Mouse (Mus musculus) heart, postnatal 0 days (tissue): Measurements from ENCODE around the gene Tm7sf2. TPM values are rescaled to one million over a fixed set of nuclear protein-coding genes. Genes with fewer than 3 reads are reported as not detected.
A peak's percentile ranks its signal among the peaks of the same experiment; 100 is the strongest.

Experiments used
- ATAC-seq: fragments of 200-750 bp; cut with Nextera tagmentation; 2 replicates; pipeline ENCODE4 v1.8.0; 2017; ENCODE audit warnings: low read depth, moderate number of reproducible peaks, moderate library complexity; ENCODE audit not compliant: insufficient read depth
- DNase-seq: peaks from one replicate; pipeline ENCODE4 v3.0.0-alpha.2; 2016; ENCODE audit warnings: low spot score
- H3K27ac ChIP-seq: fragments of 300-500 bp; sonication (generic); 2 replicates; pipeline ENCODE4 v1.5.1; 2014; ENCODE audit warnings: low read depth, mild to moderate bottlenecking
- H3K27me3 ChIP-seq: fragments of 300-500 bp; sonication (generic); 2 replicates; pipeline ENCODE4 v1.6.1; 2014; ENCODE audit warnings: low read length, mixed read lengths; ENCODE audit not compliant: control insufficient read depth, insufficient read depth
- H3K36me3 ChIP-seq: fragments of 300-500 bp; sonication (generic); replicated peaks from 2 replicates; pipeline ENCODE4 v1.6.1; 2014; ENCODE audit warnings: low read length, mixed read lengths; ENCODE audit not compliant: control insufficient read depth, insufficient read depth
- H3K4me1 ChIP-seq: fragments of 300-500 bp; sonication (generic); 2 replicates; pipeline ENCODE4 v1.6.1; 2014; ENCODE audit warnings: antibody characterized with exemption; ENCODE audit not compliant: control insufficient read depth, insufficient read depth
- H3K4me2 ChIP-seq: fragments of 300-500 bp; sonication (generic); 2 replicates; pipeline ENCODE4 v1.6.1; 2014; ENCODE audit warnings: low read depth, mild to moderate bottlenecking, low read length, moderate library complexity
- H3K4me3 ChIP-seq: fragments of 300-500 bp; sonication (generic); 2 replicates; pipeline ENCODE4 v1.5.1; 2014; ENCODE audit warnings: low read depth, low read length
- H3K9ac ChIP-seq: fragments of 300-500 bp; sonication (generic); replicated peaks from 2 replicates; pipeline ENCODE4 v1.6.1; 2014; ENCODE audit warnings: low read depth, low read length, mixed read lengths
- H3K9me3 ChIP-seq: fragments of 300-500 bp; sonication (generic); replicated peaks from 2 replicates; pipeline ENCODE4 v1.6.1; 2016; ENCODE audit warnings: low read length; ENCODE audit not compliant: control insufficient read depth
- CTCF ChIP-seq: IDR thresholded peaks from 2 replicates; pipeline ENCODE4 v1.5.1; 2016; ENCODE audit warnings: antibody characterized with exemption, control low read depth, low read depth
- EP300 ChIP-seq: IDR thresholded peaks from 2 replicates; pipeline ENCODE4 v1.6.1; 2016; ENCODE audit warnings: antibody characterized with exemption, low read depth
- WGBS: fragments of 180-500 bp; shearing (Covaris S2); extraction: QIAGEN DNeasy Blood & Tissue Kit; methylation state at CpG from one replicate; pipeline ENCODE4 v1.1.7; 2014; 5-methylcytosine and 5-hydroxymethylcytosine counted together
- microRNA-seq: library from miRNA; unstranded; fragments of <30 nt; microRNA quantifications from one replicate; pipeline ENCODE4, GENCODE M21; 2016
- polyA plus RNA-seq: library from polyadenylated mRNA; unstranded; fragments of >200 nt; fragmentation: Nextera tagmentation; extraction: Ambion mirVana; gene quantifications from 2 replicates; pipeline ENCODE4 v1.2.1, GENCODE M21; 2015
- total RNA-seq: library from RNA; depleted of rRNA; stranded (reverse); fragments of >200 nt; gene quantifications from 2 replicates; pipeline ENCODE4 v1.2.3, GENCODE M21; 2014; ENCODE audit warnings: low replicate concordance; rRNA removed

Gene Tm7sf2
- total and polyA plus RNA-seq, 2 experiments from 2014 or later = 3.3 to 14.4 TPM

GRCm38 (mm10) chr19:6015511-6016315, 52.5 kb downstream of the Tm7sf2 start, which contains the start of gene Capn1:
Capn1 (minus strand) TSS chr19:6015897.
- Histone ChIP-seq H3K36me3 (no peaks in the 10 kb centered on the region), H3K4me2 (peak within 1 kb of the TSS; percentile 91), H3K9ac (peak within 1 kb of the TSS; percentile 63), H3K9me3 (no peaks in the 10 kb centered on the region), H3K4me1 (peaks cover 6% of the 10 kb centered on the region), H3K27me3 (no peaks in the 10 kb centered on the region; the same call in 1 of the 2 replicates), H3K4me3 (peak within 1 kb of the TSS; percentile 65), H3K27ac (peak within 1 kb of the TSS; percentile 74)
- peak; percentile 68 for DNase-seq
- peak; percentile 79 for ATAC-seq
- peak; percentile 1; the same call in 1 of the 2 replicates for TF ChIP-seq CTCF
- no peak for TF ChIP-seq EP300
- 2% methylated on average over 40 of the region's 40 CpGs for WGBS

- Histone ChIP-seq H3K27me3 (no peaks in the 10 kb centered on the region; the same call in 1 of the 2 replicates), H3K36me3 (peaks cover 3% of the 10 kb centered on the region; the same call in 1 of the 2 replicates), H3K4me3 (peak overlapping the region; percentile 65), H3K4me2 (peak overlapping the region; percentile 91), H3K9ac (peak overlapping the region; percentile 63), H3K4me1 (peaks cover 6% of the 10 kb centered on the region), H3K9me3 (no peaks in the 10 kb centered on the region), H3K27ac (peak overlapping the region; percentile 74)
- peak; percentile 77 for ATAC-seq
- TF ChIP-seq EP300 (no peak), CTCF (no peak)
- DNase-seq = peak; percentile 42
- 1% methylated on average over 15 of the region's 18 CpGs for WGBS
Measured at GRCm38 (mm10) chr19:6014991-6015510, 53.1 kb downstream of the Tm7sf2 start.

GRCm38 (mm10) chr19:6013691-6014090, 54.5 kb downstream of the Tm7sf2 start:
- Histone ChIP-seq H3K4me1 (peaks cover 6% of the 10 kb centered on the region), H3K4me3 (no peak overlapping the region), H3K9ac (no peak overlapping the region), H3K36me3 (peaks cover 8% of the 10 kb centered on the region; the same call in 1 of the 2 replicates), H3K27me3 (no peaks in the 10 kb centered on the region; the same call in 1 of the 2 replicates), H3K27ac (no peak overlapping the region), H3K4me2 (no peak overlapping the region), H3K9me3 (no peaks in the 10 kb centered on the region)
- WGBS = 90% methylated on average over 10 of the region's 10 CpGs
- TF ChIP-seq EP300 = no peak
- no peak for TF ChIP-seq CTCF
- DNase-seq (no peak), ATAC-seq (no peak)

Small RNAs within 50 kb of the gene (microRNA-seq; reads per million reads assigned to microRNA genes)
- 1.4 reads per million for gene Mir6988

Other genes starting within 250 kb of the Tm7sf2 start
- gene Frmd8, start 193.1 kb downstream of the Tm7sf2 start, total RNA-seq = 29.1 and 53.8 TPM in 2 replicates
- 12.8 and 14.9 TPM in 2 replicates for gene Frmd8, start 193.1 kb downstream of the Tm7sf2 start, polyA plus RNA-seq
- gene Slc25a45, start 190.6 kb downstream of the Tm7sf2 start, total RNA-seq = 3.1 and 4.8 TPM in 2 replicates
- gene Slc25a45, start 190.6 kb downstream of the Tm7sf2 start, polyA plus RNA-seq = 2.8 and 2.9 TPM in 2 replicates
- gene Tigd3, start 174.2 kb downstream of the Tm7sf2 start, total RNA-seq = 0.81 and 3.3 TPM in 2 replicates
- gene Tigd3, start 174.2 kb downstream of the Tm7sf2 start, polyA plus RNA-seq = 0.85 and 0.91 TPM in 2 replicates
- gene Dpf2, start 155.4 kb downstream of the Tm7sf2 start, total RNA-seq = 57.8 and 91.8 TPM in 2 replicates
- gene Dpf2, start 155.4 kb downstream of the Tm7sf2 start, polyA plus RNA-seq = 60.5 and 61.4 TPM in 2 replicates
- gene Cdc42ep2, start 143.6 kb downstream of the Tm7sf2 start, total RNA-seq = 15.7 and 17.4 TPM in 2 replicates
- gene Cdc42ep2, start 143.6 kb downstream of the Tm7sf2 start, polyA plus RNA-seq = 8.8 and 9.5 TPM in 2 replicates
- gene Pola2, start 104.2 kb downstream of the Tm7sf2 start, total RNA-seq = 44.7 and 64.3 TPM in 2 replicates
- 32.7 and 34.1 TPM in 2 replicates for gene Pola2, start 104.2 kb downstream of the Tm7sf2 start, polyA plus RNA-seq
- gene Slc22a20, start 82.2 kb downstream of the Tm7sf2 start, total RNA-seq = not detected in 2 replicates
- gene Slc22a20, start 82.2 kb downstream of the Tm7sf2 start, polyA plus RNA-seq = not detected in 2 replicates
- 18.9 and 19.3 TPM in 2 replicates for gene Capn1, start 52.5 kb downstream of the Tm7sf2 start, total RNA-seq
- 4.9 and 5.3 TPM in 2 replicates for gene Capn1, start 52.5 kb downstream of the Tm7sf2 start, polyA plus RNA-seq
- gene Syvn1, start 21.8 kb downstream of the Tm7sf2 start, total RNA-seq = 12.0 and 16.0 TPM in 2 replicates
- gene Syvn1, start 21.8 kb downstream of the Tm7sf2 start, polyA plus RNA-seq = 9.2 and 10.2 TPM in 2 replicates
- gene Mrpl49, start 10.6 kb downstream of the Tm7sf2 start, total RNA-seq = 18.7 and 37.1 TPM in 2 replicates
- 49.7 and 53.5 TPM in 2 replicates for gene Mrpl49, start 10.6 kb downstream of the Tm7sf2 start, polyA plus RNA-seq
- 562 and 833 TPM in 2 replicates for gene Fau, start 10.5 kb downstream of the Tm7sf2 start, total RNA-seq
- gene Fau, start 10.5 kb downstream of the Tm7sf2 start, polyA plus RNA-seq = 484 and 508 TPM in 2 replicates
- gene Znhit2, start 7.2 kb downstream of the Tm7sf2 start, total RNA-seq = 46.7 and 58.4 TPM in 2 replicates
- 21.4 and 22.7 TPM in 2 replicates for gene Znhit2, start 7.2 kb downstream of the Tm7sf2 start, polyA plus RNA-seq
- gene Vps51, start 8.9 kb upstream of the Tm7sf2 start, total RNA-seq = 55.2 and 59.7 TPM in 2 replicates
- gene Vps51, start 8.9 kb upstream of the Tm7sf2 start, polyA plus RNA-seq = 32.5 and 35.8 TPM in 2 replicates
- not detected in 2 replicates for gene Tmem262, start 11.7 kb upstream of the Tm7sf2 start, total RNA-seq
- not detected in 2 replicates for gene Tmem262, start 11.7 kb upstream of the Tm7sf2 start, polyA plus RNA-seq
- not detected in 2 replicates for gene Gm28374, start 13.9 kb upstream of the Tm7sf2 start, total RNA-seq
- gene Gm28374, start 13.9 kb upstream of the Tm7sf2 start, polyA plus RNA-seq = 0.72 and 0.99 TPM in 2 replicates
- 50.8 and 55.5 TPM in 2 replicates for gene Zfpl1, start 16.6 kb upstream of the Tm7sf2 start, total RNA-seq
- 36.1 and 37.5 TPM in 2 replicates for gene Zfpl1, start 16.6 kb upstream of the Tm7sf2 start, polyA plus RNA-seq
- gene Cdca5, start 16.6 kb upstream of the Tm7sf2 start, total RNA-seq = 2.2 and 6.8 TPM in 2 replicates
- gene Cdca5, start 16.6 kb upstream of the Tm7sf2 start, polyA plus RNA-seq = 5.7 and 6.4 TPM in 2 replicates
- gene AC131692.1, start 26.0 kb upstream of the Tm7sf2 start, total RNA-seq = not detected in 2 replicates
- not detected in 2 replicates for gene AC131692.1, start 26.0 kb upstream of the Tm7sf2 start, polyA plus RNA-seq
- gene Naaladl1, start 37.4 kb upstream of the Tm7sf2 start, total RNA-seq = not detected in 2 replicates
- 0.07 TPM in 1 of 2 replicates, not detected in the other for gene Naaladl1, start 37.4 kb upstream of the Tm7sf2 start, polyA plus RNA-seq
- gene Sac3d1, start 50.3 kb upstream of the Tm7sf2 start, total RNA-seq = 46.5 and 48.8 TPM in 2 replicates
- 25.1 and 25.8 TPM in 2 replicates for gene Sac3d1, start 50.3 kb upstream of the Tm7sf2 start, polyA plus RNA-seq
- 30.5 and 55.7 TPM in 2 replicates for gene Snx15, start 59.9 kb upstream of the Tm7sf2 start, total RNA-seq
- gene Snx15, start 59.9 kb upstream of the Tm7sf2 start, polyA plus RNA-seq = 17.5 and 18.5 TPM in 2 replicates
- gene Batf2, start 72.6 kb upstream of the Tm7sf2 start, total RNA-seq = 0.46 TPM in 1 of 2 replicates, not detected in the other
- gene Batf2, start 72.6 kb upstream of the Tm7sf2 start, polyA plus RNA-seq = 0.16 and 0.18 TPM in 2 replicates
- gene Arl2, start 73.2 kb upstream of the Tm7sf2 start, total RNA-seq = 59.2 and 75.1 TPM in 2 replicates
- 96.6 and 105 TPM in 2 replicates for gene Arl2, start 73.2 kb upstream of the Tm7sf2 start, polyA plus RNA-seq
- not detected in 2 replicates for gene Majin, start 116.0 kb upstream of the Tm7sf2 start, total RNA-seq
- gene Majin, start 116.0 kb upstream of the Tm7sf2 start, polyA plus RNA-seq = not detected in 2 replicates
- gene Gpha2, start 158.0 kb upstream of the Tm7sf2 start, total RNA-seq = not detected in 2 replicates
- not detected in 2 replicates for gene Gpha2, start 158.0 kb upstream of the Tm7sf2 start, polyA plus RNA-seq
- gene Ppp2r5b, start 167.5 kb upstream of the Tm7sf2 start, total RNA-seq = 20.6 and 40.3 TPM in 2 replicates
- 18.3 and 18.6 TPM in 2 replicates for gene Ppp2r5b, start 167.5 kb upstream of the Tm7sf2 start, polyA plus RNA-seq
- 18.9 and 24.5 TPM in 2 replicates for gene Atg2a, start 173.3 kb upstream of the Tm7sf2 start, total RNA-seq
- 4.7 and 5.6 TPM in 2 replicates for gene Atg2a, start 173.3 kb upstream of the Tm7sf2 start, polyA plus RNA-seq
- 127 and 200 TPM in 2 replicates for gene Ehd1, start 208.4 kb upstream of the Tm7sf2 start, total RNA-seq
- 56.4 and 60.3 TPM in 2 replicates for gene Ehd1, start 208.4 kb upstream of the Tm7sf2 start, polyA plus RNA-seq
- gene Cdc42bpg, start 238.1 kb upstream of the Tm7sf2 start, total RNA-seq = 4.8 and 9.5 TPM in 2 replicates
- 0.49 and 0.51 TPM in 2 replicates for gene Cdc42bpg, start 238.1 kb upstream of the Tm7sf2 start, polyA plus RNA-seq